Mouse (Mus musculus): ENCODE data around the gene Timm23.
"Not testable (repeated sequence)": the region's sequence is repeated elsewhere in the genome, so short reads cannot be mapped to it uniquely, and the experiment has no call there.

Timm23 gene

DNA sequence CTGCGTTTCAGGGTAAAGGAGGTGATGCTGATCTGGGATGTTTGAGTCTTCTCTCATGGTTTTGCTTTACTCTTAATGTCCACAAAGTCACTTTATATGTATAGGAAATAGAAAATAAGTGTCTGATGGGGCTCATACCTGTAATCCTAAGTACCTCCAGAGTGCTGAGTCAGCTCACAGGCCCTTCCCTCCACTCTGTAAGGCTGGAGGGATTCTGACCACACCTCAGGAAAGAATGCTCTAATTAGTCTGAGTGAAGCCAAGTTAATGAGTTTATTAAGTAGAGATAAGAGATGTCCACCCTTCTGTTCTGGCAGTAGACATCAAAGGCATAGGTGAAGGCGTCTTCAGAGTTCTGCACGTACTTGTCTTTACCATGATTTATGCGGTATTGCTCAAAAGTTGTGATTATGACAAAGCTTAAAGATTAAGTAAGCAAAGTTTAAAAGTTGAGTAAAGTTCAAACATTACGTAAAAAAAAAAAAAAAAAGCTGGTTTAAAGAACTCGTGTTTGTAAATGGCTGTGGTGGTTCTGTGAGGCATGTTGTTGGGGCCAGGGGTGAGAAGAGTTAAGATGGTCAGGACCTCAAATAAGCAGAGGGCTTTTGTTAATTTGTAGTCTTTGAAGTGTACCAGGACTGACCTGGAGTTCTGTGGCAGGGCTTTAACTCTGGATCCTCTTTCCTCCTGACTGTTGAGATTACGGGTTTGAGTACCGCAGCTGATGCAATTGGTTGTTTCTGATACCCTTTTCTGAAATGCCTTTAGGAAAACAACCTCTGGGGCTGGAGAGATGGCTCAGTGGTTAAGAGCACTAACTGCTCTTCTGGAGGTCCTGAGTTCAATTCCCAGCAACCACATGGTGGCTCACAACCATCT, 37.3 kb downstream of the Timm23 start:
- no peak for DNase-seq

GRCm38 (mm10) chr14:32163203-32163888, 38.4 kb downstream of the Timm23 start:
- no peak for DNase-seq

DNA sequence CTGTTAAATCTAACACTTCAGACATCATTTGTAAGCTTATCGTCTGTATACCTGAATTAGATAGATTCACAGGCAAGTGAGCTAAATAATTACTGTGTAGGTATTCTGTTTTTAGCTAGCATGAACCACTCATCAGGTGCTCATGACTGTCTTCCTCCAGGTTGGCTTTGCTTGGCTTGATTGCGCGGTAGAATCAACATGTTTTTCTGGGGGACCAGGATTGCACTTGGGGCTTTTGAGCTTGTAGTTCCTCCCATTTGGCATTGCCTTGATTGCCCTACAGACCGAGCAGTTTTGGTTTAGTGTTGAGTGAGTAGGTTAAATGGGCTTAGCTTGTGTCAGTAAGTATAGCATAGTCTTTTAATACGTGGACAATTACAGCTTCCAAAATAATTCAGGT, 39.5 kb downstream of the Timm23 start:
- no peak for DNase-seq

DNA sequence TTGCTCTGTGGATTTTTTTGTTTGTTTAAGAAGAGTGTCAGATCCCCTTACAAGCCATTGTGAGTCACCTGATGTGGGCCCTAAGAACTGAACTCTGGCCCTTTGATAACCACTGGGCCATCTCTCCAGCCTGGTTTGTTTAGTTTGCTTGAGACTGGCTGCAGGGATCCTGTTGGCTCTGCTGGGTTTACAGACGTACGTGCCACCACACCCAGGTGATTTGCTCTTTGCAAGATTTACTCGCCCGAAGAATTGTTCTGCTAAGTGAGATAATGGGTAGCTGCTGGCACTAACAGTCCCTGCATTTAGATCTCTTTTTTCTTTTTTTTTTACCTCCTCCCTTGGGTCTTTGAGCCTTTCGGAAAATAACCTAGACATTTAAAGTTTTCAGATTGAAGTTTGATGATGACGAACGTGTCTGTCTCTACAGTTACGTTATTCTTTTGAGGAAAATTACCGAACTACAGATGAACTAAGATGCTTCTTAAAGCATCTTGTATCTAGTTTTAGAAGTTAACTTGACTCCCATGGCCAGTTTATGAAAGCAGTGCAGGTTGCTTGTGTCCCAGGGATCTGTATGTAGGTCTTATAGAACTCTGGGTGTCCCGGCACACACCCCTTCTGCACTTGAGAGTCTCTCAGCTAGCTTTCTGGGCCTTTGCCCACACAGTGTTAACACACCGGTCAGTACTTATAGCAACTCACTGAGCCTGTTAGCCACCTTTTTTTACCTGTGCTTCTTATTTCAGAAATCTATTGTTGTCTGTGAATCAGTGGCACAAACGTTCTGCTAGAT, 40.4 kb downstream of the Timm23 start:
- no peak for DNase-seq

DNA sequence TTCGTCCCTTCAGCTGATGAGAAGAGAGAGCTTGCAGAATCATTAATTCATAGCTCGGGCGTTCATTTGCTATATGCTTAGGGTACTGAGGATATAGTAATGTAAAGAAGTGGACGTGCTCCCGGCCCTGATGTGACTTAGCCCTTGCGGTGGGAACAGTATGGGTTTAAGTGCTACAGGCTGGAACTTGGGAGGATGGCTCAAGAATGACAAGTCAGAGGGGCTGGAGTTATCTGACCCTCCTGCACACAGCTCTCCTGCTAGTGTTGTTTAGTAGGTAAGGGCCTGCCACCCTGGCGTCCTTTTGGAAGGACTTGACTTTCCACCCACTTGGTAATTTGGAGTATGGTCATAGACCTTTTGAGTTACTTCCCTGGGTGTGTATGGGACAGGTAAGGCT, 41.1 kb downstream of the Timm23 start:
- DNase-seq = no peak

DNA sequence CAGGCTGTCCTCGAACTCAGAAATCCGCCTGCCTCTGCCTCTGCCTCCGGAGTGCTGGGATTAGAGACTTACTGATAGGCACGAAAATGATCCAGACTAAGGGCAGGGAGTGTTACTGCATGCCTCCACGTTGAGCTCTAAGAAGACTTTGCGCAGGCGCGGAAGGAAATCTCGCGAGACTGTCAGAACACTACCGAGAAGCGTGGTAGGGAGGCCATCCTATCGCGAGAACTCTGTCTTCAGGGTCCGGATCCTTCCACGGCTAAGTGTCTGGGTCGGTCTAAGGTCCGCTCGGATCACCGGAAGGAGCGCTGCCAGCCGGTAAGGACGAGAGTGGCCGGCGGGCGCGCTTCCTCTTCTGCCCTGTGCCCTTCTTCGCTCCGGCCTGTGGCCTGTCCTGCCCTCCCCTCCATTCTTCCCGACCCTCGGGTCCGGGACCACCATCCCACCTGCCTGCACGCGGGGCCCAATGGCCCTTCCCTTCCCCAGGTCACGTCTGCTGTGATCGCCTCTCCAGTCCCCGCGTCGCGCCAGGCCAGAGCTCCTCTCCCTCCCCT, 41.9 kb downstream of the Timm23 start, which contains the start of gene Ncoa4:
Gene Ncoa4 (plus strand): TSS at position 176 of the 557 bp plus-strand sequence.
- DNase-seq = peak; percentile 98

DNA sequence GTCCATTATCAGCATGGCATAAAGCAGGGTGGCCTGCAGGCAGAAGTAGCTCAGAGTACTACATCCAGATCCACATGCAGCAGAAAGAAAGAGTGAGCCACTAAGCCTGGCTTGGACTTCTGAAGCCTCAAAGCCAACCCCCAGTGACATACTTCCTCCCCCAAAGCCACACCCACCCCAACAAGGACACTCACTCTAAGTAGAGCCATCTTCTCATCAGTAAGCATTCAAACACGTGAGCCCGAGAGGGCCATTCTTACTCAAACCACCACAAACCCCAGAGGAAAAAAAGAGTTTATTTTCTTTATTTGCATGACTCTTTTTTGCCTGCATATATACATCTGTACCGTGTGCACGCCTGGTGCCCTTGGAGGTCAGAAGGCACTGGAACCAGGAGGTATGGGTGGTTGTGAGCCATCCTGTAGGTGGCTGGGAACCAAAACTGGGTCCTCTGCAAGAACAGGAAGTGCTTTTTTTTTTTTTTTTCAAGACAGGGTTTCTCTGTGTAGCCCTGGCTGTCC, 42.5 kb downstream of the Timm23 start:
- no peak for DNase-seq

DNA sequence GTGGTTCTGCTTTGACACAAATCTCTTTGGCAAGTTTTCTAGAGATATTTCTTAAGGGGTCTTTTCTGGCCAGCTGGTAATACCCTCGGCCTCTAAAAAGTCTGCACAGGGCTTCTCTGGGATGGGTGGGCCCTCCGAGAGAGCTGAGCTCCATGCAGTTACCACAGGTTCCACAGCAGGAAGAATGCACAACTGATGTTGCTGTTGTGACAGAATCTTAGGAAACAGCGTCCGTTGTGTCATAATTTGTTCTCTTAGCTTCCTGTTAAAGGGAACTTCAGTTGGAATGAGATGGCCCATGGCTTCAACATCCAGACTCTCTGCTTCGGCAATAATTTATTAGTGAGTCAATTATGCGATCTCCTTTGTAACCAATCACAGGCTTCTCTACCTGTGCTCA, 46.9 kb downstream of the Timm23 start:
- DNase-seq = no peak

DNA sequence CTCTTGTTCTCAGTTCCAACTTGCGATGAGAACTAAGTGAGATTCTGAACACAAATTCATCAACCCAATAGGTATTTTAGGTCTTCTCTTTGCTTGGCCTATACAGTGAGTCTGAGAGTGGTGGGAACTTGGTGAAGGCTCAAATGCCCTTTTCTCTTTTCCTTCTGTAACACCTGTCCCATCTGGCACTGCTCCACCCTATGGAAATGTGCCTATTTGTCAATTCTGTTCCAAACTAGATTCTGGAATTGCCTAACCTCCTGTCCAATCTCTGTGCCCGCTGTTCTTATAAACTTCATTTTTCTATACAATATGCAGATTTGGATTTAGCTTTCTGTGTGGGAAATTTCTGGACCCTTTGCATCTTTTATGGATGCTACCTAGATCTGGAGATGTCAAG, 48.5 kb downstream of the Timm23 start:
- DNase-seq = no peak

- no peak for DNase-seq
These were observed 49.3 kb downstream of the Timm23 start for GRCm38 (mm10) chr14:32152243-32152965.

DNA sequence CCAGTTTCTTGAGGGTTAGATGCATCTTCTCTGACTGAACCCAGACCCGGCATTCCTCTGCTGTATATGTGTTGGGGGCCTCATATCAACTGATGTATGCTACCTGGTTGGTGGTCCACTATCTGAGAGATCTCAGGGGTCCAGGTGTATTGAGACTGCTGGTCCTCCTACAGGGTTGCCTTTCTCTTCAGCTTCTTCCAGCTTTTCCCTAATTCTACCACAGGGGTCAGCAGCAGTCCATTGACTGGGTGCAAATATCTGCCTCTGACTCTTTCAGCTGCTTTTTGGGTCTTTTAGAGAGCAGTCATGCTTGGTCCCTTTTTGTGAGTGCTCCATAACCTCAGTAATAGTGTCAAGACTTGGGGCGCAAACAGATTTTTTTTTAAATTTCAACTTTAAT, 50.8 kb downstream of the Timm23 start:
- DNase-seq = no peak

DNA sequence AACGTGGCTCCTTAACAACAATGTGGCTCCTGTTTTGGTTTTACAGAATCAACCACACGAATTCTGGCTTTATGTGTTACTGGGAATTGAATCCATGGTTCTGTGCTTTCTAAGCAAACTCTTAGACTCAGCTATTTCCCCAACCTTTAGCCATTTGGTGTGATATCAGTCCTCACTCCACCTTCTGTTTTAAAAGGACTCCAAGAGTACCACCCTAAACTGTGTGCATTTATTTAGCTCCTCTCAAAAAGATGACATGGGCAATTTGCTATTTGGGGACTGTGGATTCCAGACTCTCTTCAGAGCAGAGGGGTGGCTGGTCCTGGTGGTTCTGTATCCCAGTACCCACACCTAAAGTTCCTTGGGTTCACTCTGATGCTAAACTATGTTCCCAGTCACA, 55.1 kb downstream of the Timm23 start:
- DNase-seq = no peak

- DNase-seq = no peak
These were observed 55.7 kb downstream of the Timm23 start for GRCm38 (mm10) chr14:32145809-32146511.

GRCm38 (mm10) chr14:32145401-32145800, 56.3 kb downstream of the Timm23 start:
- no peak for DNase-seq

DNA sequence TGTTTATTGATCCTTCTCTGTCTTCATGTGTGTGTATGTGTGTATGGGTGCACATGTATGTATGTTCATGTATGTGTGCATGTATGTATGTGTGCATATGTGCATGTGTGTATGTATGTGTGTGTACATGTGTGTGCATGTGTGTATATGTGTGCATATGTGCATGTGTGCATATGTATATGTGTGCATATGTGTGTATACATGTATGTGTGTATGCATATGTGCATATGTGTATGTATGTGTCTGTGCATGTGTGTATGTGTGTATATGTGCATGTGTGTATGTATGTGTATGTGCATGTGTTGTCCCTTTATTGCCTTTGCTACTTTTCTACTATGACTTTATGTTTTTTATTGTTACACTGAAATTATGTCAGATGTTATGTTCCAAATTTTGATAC, 57.0 kb downstream of the Timm23 start:
- no peak for DNase-seq

- DNase-seq = no peak
These were observed 60.0 kb downstream of the Timm23 start, which contains the start of gene Msmb for GRCm38 (mm10) chr14:32141723-32142122. Gene Msmb (plus strand): TSS chr14:32142023.

- no peak for DNase-seq
These were observed 61.2 kb downstream of the Timm23 start for GRCm38 (mm10) chr14:32140359-32140965.

- not testable (repeated sequence) for DNase-seq
These were observed 65.2 kb downstream of the Timm23 start for GRCm38 (mm10) chr14:32136467-32136866.

DNA sequence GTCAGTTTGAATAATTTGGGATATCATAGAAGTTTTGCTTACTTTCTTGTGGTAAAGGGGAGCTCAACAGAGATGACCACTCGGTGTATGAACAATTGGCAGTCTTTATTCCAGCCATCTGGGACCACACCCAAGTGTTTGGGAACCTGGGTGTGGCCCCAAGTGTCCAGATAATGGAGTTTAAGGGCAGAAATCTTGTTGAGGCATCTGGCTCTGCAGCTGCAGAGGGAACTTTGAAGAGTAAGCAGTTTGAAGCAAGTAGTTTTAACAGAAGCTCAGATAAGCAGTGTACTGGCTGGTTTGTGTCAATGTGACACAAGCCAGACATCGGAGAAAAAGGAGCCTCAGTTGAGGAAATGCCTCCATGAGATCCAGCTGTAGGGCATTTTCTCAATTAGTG, 67.4 kb downstream of the Timm23 start:
- DNase-seq = no peak

GRCm38 (mm10) chr14:32131836-32132235, 69.9 kb downstream of the Timm23 start:
- DNase-seq = no peak

All from layer of hippocampus, adult 9-11 months (tissue).